Comparison of ENCODE assay signal across 9 mouse cellular contexts in the genomic region with DNA sequence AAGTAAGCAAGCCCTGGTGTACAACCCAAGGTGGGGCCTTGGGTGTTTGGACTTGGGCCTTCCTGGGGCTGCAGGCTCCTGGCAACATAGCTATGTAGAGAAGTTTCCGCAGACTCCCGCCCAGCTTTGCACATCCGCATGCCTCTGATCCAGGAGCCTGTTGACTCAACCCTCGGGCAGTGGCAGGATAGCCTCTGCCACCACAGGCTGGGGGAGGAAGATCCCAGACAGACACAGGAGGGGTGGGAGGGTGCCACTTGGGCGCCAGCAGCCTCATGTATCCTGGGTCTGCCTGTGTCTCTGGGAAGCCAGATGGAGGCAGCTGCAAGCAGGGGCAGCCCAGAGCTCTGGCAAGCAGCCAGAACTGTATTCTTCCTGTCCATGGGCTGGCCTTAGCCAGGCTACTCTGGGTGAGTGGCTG. TPM values are rescaled to one million over a fixed set of nuclear protein-coding genes. Genes with fewer than 3 reads are reported as not detected.
DNase-seq lines count a peak whose midpoint lies in the region; ATAC-seq lines count a peak whose summit lies in the region.
"Had no signal": no experiment of that assay in that cellular context is flagged by ENCODE, and none has a peak within 500 bp of the region (broad histone marks: within the 10 kb centered on the region; RNA-seq: fewer than 3 reads in every experiment).

No protein-coding gene starts in this region.

- H3K4me2 ChIP-seq in forebrain, embryonic 11.5 days (ENCODE audit: low read depth, low read length, severe bottlenecking) = no peak overlapping the region
- no peak overlapping the region for H3K4me2 ChIP-seq in forebrain, embryonic 15.5 days (replicated peaks)

- no peaks in the 10 kb centered on the region for H3K36me3 ChIP-seq in forebrain, embryonic 11.5 days (ENCODE audit: control insufficient read depth, insufficient read depth, low read length)
- no peaks in the 10 kb centered on the region for H3K36me3 ChIP-seq in forebrain, embryonic 15.5 days

- ATAC-seq in forebrain, embryonic 11.5 days (replicated peaks; ENCODE audit: low FRiP score) = no peak
- no peak for ATAC-seq in forebrain, embryonic 15.5 days (replicated peaks)

- H3K4me3 ChIP-seq in forebrain, embryonic 11.5 days (ENCODE audit: low read depth, low read length) = no peak overlapping the region
- H3K4me3 ChIP-seq in forebrain, embryonic 15.5 days = no peak overlapping the region

- peaks cover 22% of the 10 kb centered on the region for H3K27me3 ChIP-seq in forebrain, embryonic 11.5 days (ENCODE audit: control insufficient read depth, insufficient read depth, low read length)
- peaks cover 4% of the 10 kb centered on the region; the same call in 1 of the 2 replicates for H3K27me3 ChIP-seq in forebrain, embryonic 15.5 days
- H3K27me3 ChIP-seq: megakaryocyte, embryonic 14.5 days had no signal

- H3K9me3 ChIP-seq in forebrain, embryonic 11.5 days (ENCODE audit: control insufficient read depth, low read length) = no peaks in the 10 kb centered on the region
- H3K9me3 ChIP-seq in forebrain, embryonic 15.5 days = no peaks in the 10 kb centered on the region
- H3K9me3 ChIP-seq: megakaryocyte, embryonic 14.5 days had no signal

- peak; percentile 58 for DNase-seq in forebrain, embryonic 11.5 days (ENCODE audit: low spot score)
- DNase-seq in 416B (ENCODE audit: low read depth) = peak; percentile 64
- DNase-seq in heart, adult 11 months = peak; percentile 98
- peak; percentile 67 for DNase-seq in kidney, adult 11 months
- DNase-seq in lung, postnatal 25 days (ENCODE audit: low spot score) = peak; percentile 83
- DNase-seq in thymus, postnatal 0 days (ENCODE audit: low spot score) = no peak
- DNase-seq in c-Kit-positive CD71-positive TER-119-positive erythroid progenitor cells, embryonic 14.5 days (ENCODE audit: low spot score) = no peak

- H3K27ac ChIP-seq in forebrain, embryonic 11.5 days (ENCODE audit: low read depth, low read length) = no peak overlapping the region
- no peak overlapping the region for H3K27ac ChIP-seq in forebrain, embryonic 15.5 days (replicated peaks)

- peaks cover 6% of the 10 kb centered on the region; the same call in 1 of the 2 replicates for H3K4me1 ChIP-seq in forebrain, embryonic 11.5 days (replicated peaks; ENCODE audit: control insufficient read depth, insufficient read depth, low read length)
- H3K4me1 ChIP-seq in forebrain, embryonic 15.5 days = peaks cover 29% of the 10 kb centered on the region

- WGBS in forebrain, embryonic 11.5 days = 81% methylated on average over 5 of the region's 5 CpGs
- WGBS in forebrain, embryonic 15.5 days = 68% methylated on average over 5 of the region's 5 CpGs

- H3K9ac ChIP-seq in forebrain, embryonic 11.5 days (ENCODE audit: low read length) = no peak overlapping the region
- H3K9ac ChIP-seq in forebrain, embryonic 15.5 days (replicated peaks) = no peak overlapping the region

RNA-seq across cellular contexts. Expression of gene Pwwp2b, which starts 3.6 kb away (rescaled TPM):
- 3.6 and 4.2 TPM in 2 replicates for polyA plus RNA-seq in forebrain, embryonic 11.5 days (2014; fragmentation: Nextera tagmentation; extraction: Ambion mirVana)
- 5.1 and 5.9 TPM in 2 replicates for polyA plus RNA-seq in forebrain, embryonic 15.5 days (2015; fragmentation: Nextera tagmentation; extraction: Ambion mirVana)
- 3.7 and 3.9 TPM in 2 replicates for polyA plus RNA-seq in thymus, postnatal 0 days (2015; fragmentation: Nextera tagmentation; extraction: Ambion mirVana)

RNA-seq across cellular contexts. Expression of gene Stk32c, which starts 38.8 kb away (rescaled TPM):
- polyA plus RNA-seq in forebrain, embryonic 11.5 days (2014; fragmentation: Nextera tagmentation; extraction: Ambion mirVana) = 0.16 and 0.36 TPM in 2 replicates
- polyA plus RNA-seq in forebrain, embryonic 15.5 days (2015; fragmentation: Nextera tagmentation; extraction: Ambion mirVana) = 0.93 and 0.98 TPM in 2 replicates
- polyA plus RNA-seq in thymus, postnatal 0 days (2015; fragmentation: Nextera tagmentation; extraction: Ambion mirVana) = not detected in 2 replicates

RNA-seq across cellular contexts. Expression of gene Lrrc27, which starts 39.1 kb away (rescaled TPM):
- 6.3 and 6.7 TPM in 2 replicates for polyA plus RNA-seq in forebrain, embryonic 11.5 days (2014; fragmentation: Nextera tagmentation; extraction: Ambion mirVana)
- polyA plus RNA-seq in forebrain, embryonic 15.5 days (2015; fragmentation: Nextera tagmentation; extraction: Ambion mirVana) = 2.8 and 4.7 TPM in 2 replicates
- 1.9 and 2.4 TPM in 2 replicates for polyA plus RNA-seq in thymus, postnatal 0 days (2015; fragmentation: Nextera tagmentation; extraction: Ambion mirVana)

Comparison
In these comparisons a context has a peak if more than half of its experiments do, and no peak if none do; other contexts are left out.
1. DNase-seq: peak in forebrain, embryonic 11.5 days (single experiment), 416B (single experiment), heart, adult 11 months (single experiment), kidney, adult 11 months (single experiment) and lung, postnatal 25 days (single experiment); none in thymus, postnatal 0 days (single experiment) and c-Kit-positive CD71-positive TER-119-positive erythroid progenitor cells, embryonic 14.5 days (single experiment).